Mouse (Mus musculus) urinary bladder, postnatal 10 days (tissue): ENCODE results near the gene Tnrc6b.

ENCODE experiments used
- DNase-seq: peaks from one replicate; pipeline ENCODE4 v3.0.0; 2022; ENCODE audit warnings: low spot score

Tnrc6b gene

DNA sequence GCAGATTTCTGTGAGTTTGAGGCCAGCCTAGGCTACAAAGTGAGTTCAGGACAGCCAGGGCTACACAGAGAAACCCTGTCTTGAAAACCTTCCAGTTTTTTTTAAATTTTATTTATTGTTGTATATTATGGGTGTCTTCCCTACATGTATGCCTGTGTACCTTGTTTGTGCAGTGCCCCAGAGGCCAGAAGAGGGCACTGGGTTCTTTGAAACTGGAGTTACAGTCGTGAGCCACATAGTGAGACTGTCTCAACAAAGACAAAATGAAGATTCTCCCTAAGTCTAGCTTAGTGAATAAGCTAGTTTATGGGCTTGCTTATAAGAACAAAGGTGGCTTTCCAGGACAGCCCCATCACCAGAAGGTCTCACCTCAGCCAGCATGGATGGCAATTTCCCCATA is 25.4 kb downstream of the Tnrc6b start:
- DNase-seq: no peak

DNA sequence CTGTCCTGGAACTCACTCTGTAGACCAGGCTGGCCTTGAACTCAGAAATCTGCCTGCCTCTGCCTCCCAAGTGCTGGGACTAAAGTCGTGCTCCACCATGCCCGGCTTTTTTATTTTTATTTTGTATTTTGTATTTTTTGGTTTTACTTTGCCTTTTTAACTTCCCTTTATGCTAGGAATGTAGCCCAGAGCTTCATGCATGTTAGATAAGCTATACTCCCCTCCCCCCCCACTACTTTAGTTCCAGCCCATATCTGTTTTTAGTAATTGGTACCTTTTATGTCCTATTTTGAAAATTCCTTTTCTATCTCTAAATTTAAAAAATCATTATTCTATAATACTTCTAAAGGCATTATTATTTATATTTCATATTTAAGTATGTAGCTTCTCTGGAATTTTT is 27.1 kb downstream of the Tnrc6b start:
- no peak for DNase-seq

DNA sequence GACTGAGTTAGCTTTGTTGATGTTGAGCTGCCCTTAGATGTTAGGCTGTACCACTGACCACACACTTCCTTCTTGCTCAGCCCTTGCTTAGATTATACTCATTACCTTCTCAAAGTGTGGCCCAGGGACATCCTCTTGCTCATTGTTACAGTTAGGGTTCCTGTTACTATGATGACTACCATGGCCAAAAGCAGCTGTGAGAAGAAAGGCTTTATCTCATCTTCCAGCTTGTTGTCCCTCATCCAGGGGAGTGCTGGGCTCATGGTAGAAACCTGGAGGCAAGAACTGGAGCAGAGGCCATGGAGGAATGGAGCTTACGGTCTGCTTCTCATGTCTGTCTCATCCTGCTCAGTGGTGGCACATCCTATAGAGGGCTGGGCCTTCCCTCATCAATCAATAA is 28.9 kb downstream of the Tnrc6b start:
- DNase-seq: no peak

DNA sequence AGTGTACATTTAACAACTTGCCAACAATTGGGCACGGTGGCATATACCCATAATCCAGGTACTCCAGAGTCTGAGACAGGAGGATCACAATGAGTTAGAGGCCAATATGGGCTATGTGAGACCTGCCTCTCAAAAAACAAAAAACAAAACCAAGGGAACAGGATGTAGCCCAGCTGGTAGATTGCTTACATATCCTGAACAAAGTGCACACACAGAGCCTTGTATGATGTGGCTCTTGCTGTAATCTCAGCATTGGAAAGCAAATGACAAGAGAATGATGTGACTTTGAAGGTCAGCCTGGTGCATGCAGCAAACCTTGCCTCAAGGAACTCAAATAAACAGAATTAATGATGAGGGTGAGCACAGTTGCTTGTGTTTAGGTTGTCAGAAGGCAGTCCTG is 30.7 kb downstream of the Tnrc6b start:
- no peak for DNase-seq

DNA sequence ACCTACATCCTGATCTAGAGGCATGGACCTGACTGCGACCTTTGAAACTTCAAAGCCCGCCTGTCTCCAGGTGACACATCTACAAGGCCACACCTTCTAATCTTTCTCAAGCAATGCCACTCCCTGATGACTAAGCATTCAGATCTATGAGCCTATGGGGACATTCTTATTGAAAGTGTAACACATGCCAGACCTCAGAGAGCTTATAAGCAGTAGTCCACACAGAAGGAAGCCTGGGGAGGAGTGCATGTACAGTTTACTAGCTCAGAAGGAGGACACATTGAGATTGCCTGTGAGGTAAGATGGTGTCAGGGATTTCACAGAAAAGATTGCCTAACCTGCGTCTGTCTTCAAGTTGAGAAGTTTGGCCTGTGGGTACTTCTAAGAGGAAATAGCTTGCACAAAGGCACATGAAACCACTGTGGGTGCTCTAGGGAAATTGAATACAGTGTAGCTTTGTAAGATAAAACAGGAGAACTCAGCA is 31.9 kb downstream of the Tnrc6b start:
- no peak for DNase-seq

DNA sequence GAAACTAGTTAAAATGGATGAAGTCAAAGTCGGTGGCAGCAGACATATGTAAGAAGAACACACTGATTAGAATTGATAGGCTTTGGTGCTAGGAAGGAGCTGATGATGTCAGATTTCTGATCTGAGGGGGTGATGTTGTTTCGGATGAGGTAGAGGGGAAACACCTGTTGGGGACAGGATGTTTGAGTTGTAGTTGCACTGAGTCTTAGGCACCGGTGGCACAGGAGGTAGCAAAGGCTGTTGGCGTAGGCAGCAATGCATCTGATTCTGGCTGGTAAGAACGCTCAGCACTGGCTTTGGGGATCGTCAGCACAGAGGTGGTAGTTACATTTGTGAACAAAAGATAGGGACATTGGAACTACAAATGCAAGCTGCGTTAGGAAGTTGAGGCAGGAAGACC is 32.5 kb downstream of the Tnrc6b start:
- no peak for DNase-seq

DNA sequence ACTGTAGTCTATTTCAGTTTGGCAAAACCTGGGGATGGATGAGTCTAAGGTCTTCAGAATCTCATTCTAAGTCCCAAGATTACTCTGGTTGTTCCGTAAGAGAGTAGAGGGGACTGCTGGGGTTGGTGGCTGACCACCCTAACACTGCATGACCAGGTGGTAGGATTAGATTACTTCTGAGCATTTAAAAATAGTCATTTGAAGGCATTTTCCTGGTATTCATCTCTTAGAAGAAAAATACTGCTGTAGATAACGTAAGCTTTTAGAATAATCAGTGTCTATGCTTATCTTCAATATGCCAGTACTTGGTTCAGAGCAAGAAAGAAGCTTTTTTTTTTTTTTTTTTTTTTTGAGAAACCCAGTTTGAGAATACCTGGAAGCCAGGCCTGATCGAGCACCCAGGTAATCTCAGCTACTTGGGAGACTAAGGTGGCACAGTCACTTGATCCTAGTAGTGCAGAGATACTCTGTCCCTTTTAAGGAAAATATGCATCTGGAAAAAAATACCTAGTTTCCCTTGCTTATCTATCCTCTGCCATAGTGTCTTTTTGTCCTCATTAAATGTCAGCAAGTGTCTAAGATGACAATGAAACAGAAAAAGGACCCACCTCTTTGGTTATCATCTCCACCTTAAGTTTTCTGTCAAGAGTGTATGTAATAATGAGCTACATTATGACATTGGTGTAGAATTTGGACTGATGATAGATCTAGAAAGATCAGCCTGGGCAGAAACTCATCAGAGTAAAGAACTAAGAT is 33.7 kb downstream of the Tnrc6b start:
- no peak for DNase-seq

DNA sequence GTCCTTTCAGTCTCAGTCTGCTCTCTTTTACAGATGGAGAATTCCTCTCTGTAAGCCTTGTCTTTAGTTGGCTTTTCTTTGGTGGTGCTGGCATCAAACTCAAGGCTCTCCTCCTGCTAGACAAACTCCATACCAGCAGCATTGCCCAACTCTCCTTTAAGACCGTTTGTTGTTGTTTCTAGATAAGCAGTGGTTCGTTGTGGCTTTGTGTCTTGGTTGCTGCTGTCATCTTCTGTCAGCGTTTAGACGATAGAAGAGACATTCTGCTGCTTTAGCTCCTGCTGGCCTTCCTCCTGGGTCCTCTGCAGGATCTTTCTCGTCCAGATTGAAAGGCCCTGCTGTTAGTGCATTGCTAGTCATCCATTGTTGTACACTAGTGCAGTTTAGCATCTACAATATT is 37.9 kb downstream of the Tnrc6b start:
- DNase-seq: no peak

DNA sequence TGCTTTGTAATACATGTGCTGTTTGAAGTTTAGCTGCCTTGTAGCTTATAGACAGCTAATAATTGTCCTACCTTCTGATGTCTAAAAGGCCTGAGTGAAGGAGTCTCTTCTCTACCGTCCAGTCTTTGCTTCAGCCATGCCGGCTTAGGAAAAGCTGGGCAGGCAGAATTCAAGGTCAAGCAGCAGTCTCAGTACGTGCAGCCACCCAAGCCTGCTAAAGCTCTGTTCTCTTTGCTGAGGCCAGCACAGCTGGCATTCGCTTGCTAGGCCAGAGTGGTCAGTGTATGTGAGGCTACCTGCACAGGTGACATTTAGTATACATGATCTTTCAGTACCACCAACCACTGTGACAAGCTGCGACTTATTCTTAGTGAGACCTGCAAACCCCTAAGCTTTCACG is 42.2 kb downstream of the Tnrc6b start:
- DNase-seq: no peak

DNA sequence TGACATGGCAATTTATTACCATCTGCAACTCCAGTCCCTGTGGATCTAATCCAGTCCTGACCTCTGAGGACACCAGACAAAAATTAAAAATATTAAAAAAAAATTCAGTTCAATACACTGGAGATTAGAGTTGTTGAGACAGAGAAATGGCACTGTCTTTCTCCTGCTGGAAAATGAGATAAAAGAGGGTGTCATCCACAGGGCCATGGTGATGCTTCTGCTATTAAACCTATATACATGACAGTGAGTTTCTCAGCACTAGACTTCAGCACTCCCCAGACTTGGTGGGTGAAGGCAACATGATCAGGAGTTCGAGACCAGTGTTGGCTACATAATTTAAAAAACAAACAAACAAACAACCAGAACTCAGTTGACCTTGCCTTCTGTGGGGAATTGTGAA is 43.0 kb downstream of the Tnrc6b start:
- no peak for DNase-seq

DNA sequence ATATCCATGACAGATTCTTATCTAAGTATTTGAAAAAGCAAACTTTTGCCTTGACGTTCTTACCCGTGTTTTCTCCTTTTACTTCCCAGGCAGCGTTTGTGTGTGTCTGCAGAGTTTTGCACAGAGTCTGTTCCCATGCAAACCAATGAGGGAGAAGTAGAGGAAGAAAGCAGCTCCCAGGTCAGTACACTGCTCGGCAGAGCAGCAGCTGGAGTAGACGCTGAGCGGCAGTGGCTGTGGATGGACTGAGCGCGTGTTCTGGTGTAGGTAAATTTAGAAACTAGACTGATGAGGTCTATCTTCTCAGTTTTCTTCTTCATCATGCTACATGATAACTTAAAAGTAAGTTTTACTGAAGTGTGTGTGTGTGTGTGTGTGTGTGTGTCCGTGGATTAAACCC is 48.3 kb downstream of the Tnrc6b start:
- no peak for DNase-seq

DNA sequence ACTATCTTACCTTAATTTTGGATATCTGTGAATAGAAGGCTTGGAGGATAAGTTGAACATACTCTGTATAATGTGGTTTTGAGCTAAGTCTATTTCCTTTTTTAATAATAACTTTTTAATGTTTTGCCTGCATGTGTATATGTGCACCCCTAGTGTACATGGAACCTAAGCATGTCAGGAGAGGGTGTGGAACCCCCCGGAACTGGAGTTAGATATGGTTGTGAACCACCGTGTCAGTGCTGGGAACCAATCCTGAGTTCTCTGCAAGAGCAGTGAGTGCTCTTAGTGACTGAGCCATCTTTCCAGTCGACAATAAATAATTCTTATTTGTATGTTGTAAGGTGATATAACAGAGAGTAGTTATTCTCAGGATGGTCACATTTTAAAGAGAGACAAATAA is 49.4 kb downstream of the Tnrc6b start:
- no peak for DNase-seq

DNA sequence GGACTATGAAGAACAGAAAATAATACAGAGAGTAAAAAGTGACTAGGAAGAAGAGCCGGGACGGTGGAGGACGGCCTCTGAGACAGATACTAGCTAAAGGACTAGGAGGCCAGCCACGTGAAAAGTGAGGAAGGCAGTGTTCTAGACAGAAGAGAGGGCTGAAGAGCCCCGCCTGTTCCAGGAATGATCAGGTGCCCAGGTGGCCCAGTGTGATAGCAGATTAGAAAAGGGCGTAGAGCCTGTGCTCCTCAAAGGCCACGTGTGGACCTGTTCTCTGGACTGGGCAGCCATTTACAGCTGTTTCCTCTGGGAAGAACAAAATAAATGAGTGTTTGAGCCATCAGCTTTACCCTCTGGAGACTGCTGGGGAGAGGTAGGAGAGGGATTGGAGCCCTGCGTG is 49.8 kb downstream of the Tnrc6b start:
- no peak for DNase-seq

DNA sequence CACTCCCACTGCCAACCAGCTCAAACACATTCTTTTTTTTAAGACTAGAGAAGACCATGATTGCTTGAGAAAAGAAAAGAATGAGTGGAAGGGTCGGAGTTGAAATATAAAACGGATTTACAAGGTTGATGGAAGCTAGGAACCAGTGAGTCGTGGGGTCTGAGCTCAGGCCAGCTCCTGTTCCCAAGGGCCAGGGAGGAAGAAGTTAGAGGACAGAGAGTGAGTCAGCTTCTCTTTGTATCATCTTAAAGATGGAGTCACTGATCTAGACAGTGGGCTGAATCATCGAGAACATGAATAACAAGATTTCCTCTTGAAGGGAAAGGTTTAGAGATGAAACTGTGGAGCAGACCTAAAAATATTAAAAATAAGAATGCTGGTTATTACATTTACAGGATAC is 51.5 kb downstream of the Tnrc6b start:
- DNase-seq: no peak

DNA sequence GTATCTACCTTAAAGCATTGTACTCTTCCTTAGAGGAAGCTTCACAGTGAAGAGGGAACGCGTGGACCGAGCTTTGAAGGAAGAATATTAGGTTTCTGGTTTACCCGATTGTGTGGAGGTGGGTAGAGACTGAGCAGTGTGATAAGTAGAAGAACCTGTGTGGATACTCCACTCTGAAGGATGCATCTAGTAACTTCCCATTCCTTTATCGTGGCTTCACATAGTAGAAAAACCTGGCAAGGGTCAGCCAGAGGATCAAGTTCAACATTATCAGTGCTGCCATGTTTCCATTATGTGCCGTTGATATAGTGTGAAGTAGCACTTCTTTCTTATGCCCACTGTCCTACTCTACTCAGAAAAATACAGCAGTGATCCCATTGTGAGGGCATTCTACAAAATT is 53.6 kb downstream of the Tnrc6b start:
- DNase-seq: no peak

DNA sequence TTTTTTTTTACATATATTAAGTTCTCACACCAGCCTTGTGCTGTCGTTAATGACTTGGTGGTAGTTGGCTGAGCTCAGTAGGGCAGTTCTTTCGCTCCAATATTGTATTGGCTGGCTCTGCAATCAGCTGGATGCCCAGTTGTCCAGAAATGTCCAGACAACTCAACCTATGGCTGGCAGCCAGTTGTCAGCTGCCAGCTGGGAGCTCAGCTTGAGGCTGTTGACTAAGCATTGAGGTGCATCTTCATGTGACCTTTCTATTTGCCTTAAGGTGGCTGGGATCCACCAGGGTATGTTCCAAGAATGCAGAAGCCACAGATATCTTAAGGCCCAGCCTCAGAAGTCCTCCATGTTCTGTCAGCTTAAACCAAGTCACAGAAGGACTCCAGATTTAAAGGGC is 54.3 kb downstream of the Tnrc6b start:
- no peak for DNase-seq

DNA sequence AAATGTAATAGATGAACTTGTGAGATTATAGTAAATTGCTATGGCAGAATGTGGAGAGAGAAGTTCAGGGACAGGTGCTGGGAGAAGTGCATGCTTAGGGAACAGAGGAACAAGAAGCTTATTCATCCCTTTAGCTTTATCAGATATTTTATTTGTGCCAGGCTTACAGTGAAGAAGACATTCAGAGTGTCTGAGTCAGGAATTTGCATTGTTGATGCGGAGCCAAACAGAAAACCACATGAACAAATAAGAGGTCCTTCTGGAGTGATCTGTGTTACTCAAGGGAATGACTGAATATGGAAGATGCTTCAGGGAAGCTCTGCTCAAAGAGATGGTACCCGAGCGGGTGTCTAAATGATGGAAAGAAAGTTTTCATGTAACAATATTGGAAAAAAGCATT is 57.1 kb downstream of the Tnrc6b start:
- DNase-seq: no peak

DNA sequence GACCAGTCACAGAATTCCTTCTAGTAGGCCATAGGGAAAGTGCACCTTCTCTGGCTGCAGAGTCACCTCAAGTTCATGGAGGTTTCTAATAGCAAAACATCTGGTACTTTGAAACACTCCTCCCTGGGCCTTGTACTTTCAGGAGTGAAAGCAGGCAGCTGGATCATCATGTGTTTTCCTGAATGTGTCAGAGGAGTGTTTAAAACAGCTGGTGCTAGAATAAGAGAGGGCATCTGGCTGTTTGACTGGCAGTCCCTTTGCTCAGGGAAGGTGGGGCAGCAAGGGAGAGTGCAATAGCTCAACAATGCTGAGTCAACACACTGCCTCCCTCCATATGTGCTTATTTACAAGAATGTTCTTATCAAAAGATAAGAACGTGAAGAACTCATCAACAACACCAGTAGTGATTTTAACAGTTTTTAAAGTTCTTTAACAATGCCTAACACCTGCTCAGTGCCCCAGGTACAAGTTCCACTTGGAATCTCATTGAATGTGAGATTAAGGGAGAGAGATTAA is 60.9 kb downstream of the Tnrc6b start:
- DNase-seq: no peak

DNA sequence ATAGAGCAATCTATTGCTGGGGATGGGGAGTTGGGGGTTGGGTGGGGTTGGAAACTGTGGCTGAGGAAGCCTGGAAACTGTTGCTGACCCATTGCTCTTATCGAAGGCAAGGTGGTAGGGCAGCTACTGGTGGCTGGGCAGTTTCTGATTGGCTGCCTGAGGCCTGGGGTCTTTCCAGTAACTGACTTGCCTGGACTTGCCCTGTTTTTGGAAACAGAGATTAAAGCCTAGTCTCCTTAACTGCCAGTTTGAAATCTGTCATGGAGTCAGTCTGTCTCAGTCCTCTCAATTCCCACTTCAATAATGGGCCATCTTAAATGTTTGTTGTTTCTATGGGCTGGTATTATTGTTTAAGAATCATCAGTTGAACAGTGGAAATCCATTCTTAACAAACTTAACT is 63.6 kb downstream of the Tnrc6b start:
- DNase-seq: no peak

DNA sequence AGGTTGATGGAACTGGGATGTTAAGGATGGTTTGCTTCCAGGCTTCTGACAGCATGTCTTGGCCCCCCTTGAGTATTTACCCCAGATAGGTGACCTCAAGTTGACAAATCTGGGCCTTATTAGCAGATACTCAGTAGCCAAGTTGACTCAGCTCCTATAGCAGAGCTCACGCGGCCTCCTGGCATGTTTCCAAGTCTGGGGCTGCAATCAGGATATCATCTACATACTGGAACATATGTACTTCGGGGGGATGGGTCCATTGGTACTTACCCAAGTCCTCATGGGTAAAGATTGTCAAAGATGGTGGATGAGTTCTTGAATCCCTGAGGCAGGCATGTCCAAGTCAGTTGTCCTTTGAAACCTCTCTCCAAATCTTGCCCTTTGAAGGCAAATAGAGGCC is 67.9 kb downstream of the Tnrc6b start:
- no peak for DNase-seq

DNA sequence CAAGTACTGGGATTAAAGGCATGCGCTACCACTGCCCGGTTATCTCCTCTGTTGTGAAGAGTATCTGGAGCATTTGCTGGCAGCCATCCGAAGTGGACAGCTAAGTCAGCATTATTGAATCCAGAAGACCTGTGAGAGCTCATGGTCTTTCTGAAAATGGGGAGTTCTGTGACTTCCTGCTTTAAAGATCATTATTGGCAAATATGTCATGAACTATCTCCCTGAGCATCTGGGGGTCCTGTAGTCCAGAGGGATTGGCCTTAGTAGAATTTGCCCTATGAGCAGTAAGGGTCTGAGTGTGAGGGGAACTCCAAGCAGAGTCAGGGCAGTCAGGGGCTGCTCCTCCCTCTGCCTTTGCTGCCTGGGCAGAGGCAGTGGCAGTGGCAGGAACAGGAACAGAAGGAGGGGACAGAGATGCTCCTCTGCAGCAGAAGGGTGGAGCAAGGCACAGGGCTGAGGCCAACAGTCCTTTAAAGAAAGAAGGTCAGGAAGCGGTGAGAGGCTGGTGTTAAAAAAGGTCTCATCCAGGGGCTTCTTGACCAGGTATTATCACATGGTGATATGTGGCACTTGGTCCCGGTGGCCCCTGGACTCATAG is 69.1 kb downstream of the Tnrc6b start:
- no peak for DNase-seq

DNA sequence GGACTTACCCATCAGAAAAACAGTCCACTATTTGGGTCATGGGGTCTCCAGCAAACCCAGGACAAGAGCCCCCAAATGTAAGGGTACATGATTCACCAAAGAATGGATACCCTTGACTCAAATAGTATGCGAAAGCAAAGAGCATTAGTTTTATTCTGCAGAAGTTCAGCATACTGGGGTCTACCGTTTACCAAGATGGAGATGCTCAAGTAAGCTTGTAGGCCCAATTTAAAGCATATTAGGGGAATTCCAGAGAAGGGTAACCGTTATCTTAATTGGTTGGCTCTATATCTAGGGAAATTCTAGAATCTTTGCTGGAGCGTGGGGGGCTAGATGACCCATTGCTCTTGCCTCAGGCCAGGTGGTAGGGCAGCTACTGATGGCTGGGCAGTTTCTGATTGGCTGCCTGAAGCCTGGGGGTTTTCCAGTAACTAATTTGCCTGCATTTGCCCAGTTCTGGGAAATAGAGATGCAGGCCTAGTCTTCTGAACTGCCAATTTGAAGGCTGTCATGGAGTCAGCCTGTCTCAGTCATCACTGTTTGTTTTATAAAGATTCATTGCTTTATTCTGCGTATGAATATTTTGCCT is 70.2 kb downstream of the Tnrc6b start:
- DNase-seq: no peak

DNA sequence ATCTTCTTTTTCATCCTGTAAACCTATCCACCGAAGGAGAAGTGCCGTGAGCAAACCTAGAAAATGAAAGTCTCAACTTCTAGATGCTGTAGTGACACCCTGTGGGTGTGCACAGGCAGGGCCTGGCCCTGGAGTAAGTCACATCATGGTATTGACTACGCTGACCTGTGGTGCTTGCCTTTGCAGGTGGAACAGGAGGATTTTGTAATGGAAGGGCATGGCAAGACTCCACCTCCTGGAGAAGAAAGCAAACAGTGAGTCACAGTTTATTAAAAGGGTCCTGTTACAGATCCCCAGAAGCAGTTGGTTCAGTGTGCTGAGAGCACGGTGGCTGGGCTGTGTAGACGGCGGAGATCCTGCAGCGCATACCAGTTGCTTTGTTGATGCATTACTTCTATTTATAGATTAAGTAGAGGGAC is 73.4 kb downstream of the Tnrc6b start:
- DNase-seq: no peak
